ENCODE assay signal across 8 mouse cellular contexts in genomic region chr2:70824838-70825370, GRCm38 (mm10). TPM values are rescaled to one million over a fixed set of nuclear protein-coding genes. Genes with fewer than 3 reads are reported as not detected.
A peak's percentile ranks its signal among the peaks of the same experiment; 100 is the strongest.
DNase-seq lines count a peak whose midpoint lies in the region; ATAC-seq and TF ChIP-seq lines count a peak whose summit lies in the region.

No protein-coding gene starts in this region.

- TF ChIP-seq EP300 in heart, postnatal 0 days (IDR thresholded peaks at IDR 0.05; ENCODE audit: low read depth), result no peak

- no peaks in the 10 kb centered on the region for H3K27me3 ChIP-seq in forebrain, embryonic 10.5 days (ENCODE audit: poor library complexity, severe bottlenecking)
- no peaks in the 10 kb centered on the region for H3K27me3 ChIP-seq in heart, postnatal 0 days (ENCODE audit: control insufficient read depth, insufficient read depth, low read length)

- peak overlapping the region; percentile 95 for H3K9ac ChIP-seq in heart, postnatal 0 days (replicated peaks; ENCODE audit: low read depth, low read length)

- peaks cover 14% of the 10 kb centered on the region for H3K4me1 ChIP-seq in bone marrow macrophage, adult 2 months (ENCODE audit: control insufficient read depth, insufficient read depth, low read length)
- peaks cover 31% of the 10 kb centered on the region for H3K4me1 ChIP-seq in forebrain, embryonic 10.5 days
- peaks cover 8% of the 10 kb centered on the region; the same call in 1 of the 2 replicates for H3K4me1 ChIP-seq in heart, postnatal 0 days (ENCODE audit: control insufficient read depth, insufficient read depth)

- peak overlapping the region; percentile 97 for H3K27ac ChIP-seq in bone marrow macrophage, adult 2 months (ENCODE audit: insufficient read depth, low read depth, low read length)
- H3K27ac ChIP-seq in forebrain, embryonic 10.5 days, result peak overlapping the region; percentile 100
- peak overlapping the region; percentile 98 for H3K27ac ChIP-seq in heart, postnatal 0 days (ENCODE audit: low read depth)

- no peak for TF ChIP-seq POLR2A in bone marrow macrophage, adult 2 months (IDR thresholded peaks at IDR 0.05; ENCODE audit: borderline replicate concordance, low read depth, low read length)

- under 1% methylated on average over 50 of the region's 59 CpGs for WGBS in forebrain, embryonic 10.5 days
- WGBS in heart, postnatal 0 days, result under 1% methylated on average over 39 of the region's 59 CpGs

- H3K36me3 ChIP-seq in forebrain, embryonic 10.5 days (replicated peaks), result no peaks in the 10 kb centered on the region
- no peaks in the 10 kb centered on the region for H3K36me3 ChIP-seq in heart, postnatal 0 days (replicated peaks; ENCODE audit: control insufficient read depth, insufficient read depth, low read length)

- DNase-seq in CD8-positive naive resting alpha-beta T cell, adult 2 months (ENCODE audit: low read depth in 2 of 2, low spot score in 2 of 2), result peak; percentile 63 to 73
- DNase-seq in forebrain, embryonic 10.5 days (ENCODE audit: extremely low spot score, low spot score), result peak; percentile 80
- peak; percentile 43 for DNase-seq in heart, postnatal 0 days (ENCODE audit: low spot score)
- peak; percentile 65 to 69 for DNase-seq in layer of hippocampus, postnatal 14 days (ENCODE audit: low spot score in 2 of 2)
- DNase-seq in lung, postnatal 10 days, result peak; percentile 83
- peak; percentile 59 for DNase-seq in ovary, postnatal 14 days (ENCODE audit: low spot score)
- DNase-seq in thymus, postnatal 25 days, result peak; percentile 80

- TF ChIP-seq CTCF in bone marrow macrophage, adult 2 months (IDR thresholded peaks at IDR 0.05; ENCODE audit: low read depth, low read length), result no peak
- TF ChIP-seq CTCF in heart, postnatal 0 days (IDR thresholded peaks at IDR 0.05; ENCODE audit: low read depth), result no peak

- H3K9me3 ChIP-seq in forebrain, embryonic 10.5 days, result no peaks in the 10 kb centered on the region
- no peaks in the 10 kb centered on the region for H3K9me3 ChIP-seq in heart, postnatal 0 days (replicated peaks; ENCODE audit: control insufficient read depth, low read length)

- peak; percentile 67 for ATAC-seq in heart, postnatal 0 days (ENCODE audit: insufficient read depth, low read depth)

- peak overlapping the region; percentile 91 for H3K4me3 ChIP-seq in bone marrow macrophage, adult 2 months (ENCODE audit: insufficient read depth, low read length)
- H3K4me3 ChIP-seq in forebrain, embryonic 10.5 days, result peak overlapping the region; percentile 93
- H3K4me3 ChIP-seq in heart, postnatal 0 days (ENCODE audit: low read depth, low read length), result peak overlapping the region; percentile 86

- H3K4me2 ChIP-seq in heart, postnatal 0 days (ENCODE audit: low read depth, low read length), result peak overlapping the region; percentile 80

RNA-seq across cellular contexts. Expression of gene Tlk1, which starts 0.6 kb away (rescaled TPM):
- polyA plus RNA-seq in bone marrow macrophage, adult 2 months (2012; ENCODE audit: insufficient read depth, insufficient read length, missing spikeins), result 44.3 and 52.2 TPM in 2 replicates
- polyA plus RNA-seq in forebrain, embryonic 10.5 days (2016; fragmentation: Nextera tagmentation; extraction: Ambion mirVana), result 27.2 and 31.1 TPM in 2 replicates
- total RNA-seq in heart, postnatal 0 days (2014; rRNA removed; ENCODE audit: low replicate concordance), result 24.7 and 32.6 TPM in 2 replicates
- 16.6 and 17.9 TPM in 2 replicates for polyA plus RNA-seq in heart, postnatal 0 days (2015; fragmentation: Nextera tagmentation; extraction: Ambion mirVana)
- 10 to 100 TPM; 63.5 to 64.9 TPM for total RNA-seq in layer of hippocampus, postnatal 14 days (2021)

Comparison
In these comparisons a context has a peak if more than half of its experiments do, and no peak if none do; other contexts are left out.
1. Peak in every context shown above with its lines: DNase-seq, ATAC-seq, H3K4me3 ChIP-seq and H3K27ac ChIP-seq.